Mouse (Mus musculus) intestine, embryonic 14.5 days (tissue): Measurements from ENCODE around the gene Dock1. TPM values are rescaled to one million over a fixed set of nuclear protein-coding genes. Genes with fewer than 3 reads are reported as not detected.

Source experiments
- ATAC-seq: fragments of 200-750 bp; cut with Nextera tagmentation; replicated peaks from 2 replicates; pipeline ENCODE4 v1.8.0; 2017; ENCODE audit warnings: low read depth, moderate number of reproducible peaks, moderate TSS enrichment, moderate library complexity; ENCODE audit not compliant: low FRiP score, low TSS enrichment
- DNase-seq: peaks from one replicate; pipeline ENCODE4 v3.0.0-alpha.2; 2018; ENCODE audit warnings: low spot score
- H3K27ac ChIP-seq: fragments of 300-500 bp; sonication (generic); 2 replicates; pipeline ENCODE4 v1.5.1; 2014; ENCODE audit warnings: low read depth, mild to moderate bottlenecking, control low read depth
- H3K27me3 ChIP-seq: fragments of 300-500 bp; sonication (generic); replicated peaks from 2 replicates; pipeline ENCODE4 v1.6.1; 2014; ENCODE audit warnings: low read length, control low read depth; ENCODE audit not compliant: control insufficient read depth, insufficient read depth
- H3K36me3 ChIP-seq: fragments of 300-500 bp; sonication (generic); 2 replicates; pipeline ENCODE4 v1.6.1; 2014; ENCODE audit warnings: low read length, control low read depth; ENCODE audit not compliant: control insufficient read depth, insufficient read depth
- H3K4me1 ChIP-seq: fragments of 300-500 bp; sonication (generic); replicated peaks from 2 replicates; pipeline ENCODE4 v1.6.1; 2014; ENCODE audit warnings: low read length, control low read depth, mixed read lengths; ENCODE audit not compliant: control insufficient read depth, insufficient read depth
- H3K4me2 ChIP-seq: fragments of 300-500 bp; sonication (generic); 2 replicates; pipeline ENCODE4 v1.6.1; 2014; ENCODE audit warnings: low read length
- H3K4me3 ChIP-seq: fragments of 300-500 bp; sonication (generic); 2 replicates; pipeline ENCODE4 v1.5.1; 2014; ENCODE audit warnings: low read depth, low read length, control low read depth, mixed read lengths
- H3K9ac ChIP-seq: fragments of 300-500 bp; sonication (generic); 2 replicates; pipeline ENCODE4 v1.6.1; 2014; ENCODE audit warnings: mild to moderate bottlenecking, low read length
- H3K9me3 ChIP-seq: fragments of 300-500 bp; sonication (generic); 2 replicates; pipeline ENCODE4 v1.6.1; 2016; ENCODE audit warnings: low read length, control low read depth; ENCODE audit not compliant: control insufficient read depth
- WGBS: fragments of 180-500 bp; shearing (Covaris S2); extraction: QIAGEN DNeasy Blood & Tissue Kit; methylation state at CpG from one replicate; pipeline ENCODE4 v1.1.7; 2014; 5-methylcytosine and 5-hydroxymethylcytosine counted together
- polyA plus RNA-seq: library from polyadenylated mRNA; unstranded; fragments of >200 nt; fragmentation: Nextera tagmentation; extraction: Ambion mirVana; gene quantifications from 2 replicates; pipeline ENCODE4 v1.2.1, GENCODE M21; 2014

Dock1 gene
- polyA plus RNA-seq, 1 experiment from 2014 or later, result 37.9 TPM

DNA sequence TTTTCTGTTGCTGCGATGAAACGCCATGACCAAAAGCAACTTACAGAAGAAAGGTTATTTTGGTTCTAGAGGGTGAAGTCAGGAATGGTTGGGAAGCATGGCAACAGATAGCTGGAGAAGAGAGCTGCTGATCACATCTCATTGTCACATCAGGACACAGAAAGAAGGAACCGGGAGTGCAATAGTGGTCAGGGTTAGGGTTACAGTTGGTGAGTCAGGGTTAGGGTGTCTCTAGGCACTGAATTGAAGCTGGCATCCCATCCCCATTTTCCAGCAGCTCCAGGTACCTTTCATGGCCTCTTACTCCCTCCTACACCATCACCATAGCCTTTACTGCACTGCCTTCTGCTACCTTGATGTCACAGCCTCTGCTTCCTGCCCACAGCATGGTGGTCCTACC lies 523.7 kb downstream of the Dock1 start:
- WGBS, result 91% methylated on average over 3 of the region's 3 CpGs
- H3K9ac ChIP-seq, result no peak overlapping the region
- ATAC-seq (no peak), DNase-seq (no peak)
- no peak overlapping the region for H3K4me3 ChIP-seq
- no peaks in the 10 kb centered on the region for H3K27me3 ChIP-seq
- H3K4me1 ChIP-seq, result no peaks in the 10 kb centered on the region
- no peak overlapping the region for H3K27ac ChIP-seq
- no peaks in the 10 kb centered on the region for H3K36me3 ChIP-seq
- H3K9me3 ChIP-seq, result no peaks in the 10 kb centered on the region
- no peak overlapping the region for H3K4me2 ChIP-seq

DNA sequence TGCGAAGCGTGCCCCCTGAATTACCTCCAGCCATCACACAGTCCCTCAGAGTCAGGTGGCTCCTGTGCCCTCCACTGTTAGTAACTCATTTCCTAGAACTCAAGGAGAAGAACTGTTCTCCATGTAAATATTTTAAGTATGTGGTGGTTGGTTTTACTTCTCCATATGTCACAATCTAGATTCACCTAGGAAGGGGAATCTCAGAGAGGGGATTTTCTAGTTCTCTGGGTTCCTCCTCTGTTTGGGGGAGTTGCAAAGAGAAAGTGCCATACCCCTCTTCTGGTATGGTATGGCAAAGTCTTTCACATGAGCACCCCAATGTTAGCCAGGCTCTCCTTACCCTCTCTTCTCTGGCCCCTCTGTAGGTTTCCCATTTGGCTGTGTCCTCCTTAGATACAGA lies 525.2 kb downstream of the Dock1 start:
- no peak overlapping the region for H3K27ac ChIP-seq
- H3K4me1 ChIP-seq, result no peaks in the 10 kb centered on the region
- 86% methylated on average over 2 of the region's 2 CpGs for WGBS
- DNase-seq (no peak), ATAC-seq (no peak)
- H3K4me2 ChIP-seq, result no peak overlapping the region
- no peaks in the 10 kb centered on the region for H3K27me3 ChIP-seq
- H3K36me3 ChIP-seq, result no peaks in the 10 kb centered on the region
- no peak overlapping the region for H3K4me3 ChIP-seq
- no peaks in the 10 kb centered on the region for H3K9me3 ChIP-seq
- H3K9ac ChIP-seq, result no peak overlapping the region

DNA sequence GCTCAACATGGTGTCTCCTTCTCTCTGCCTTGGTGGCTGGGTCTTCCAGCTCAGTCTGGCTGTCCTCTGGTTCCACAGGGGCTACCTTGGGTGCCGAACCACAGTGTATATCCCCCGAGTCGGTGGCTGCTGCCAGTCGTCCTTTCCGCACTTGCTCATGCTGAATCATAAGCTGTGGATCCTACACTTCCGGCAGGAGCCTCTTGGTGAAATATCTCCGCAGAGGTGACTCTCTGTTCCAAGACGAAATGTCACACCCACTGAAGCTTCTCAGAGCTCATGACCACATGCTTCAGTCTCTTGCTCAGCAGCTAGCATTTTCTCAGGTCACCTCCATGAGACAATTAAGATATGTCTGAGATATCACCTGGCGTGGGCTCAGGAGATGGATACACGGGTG lies 526.4 kb downstream of the Dock1 start:
- Histone ChIP-seq H3K27ac (no peak overlapping the region), H3K9me3 (no peaks in the 10 kb centered on the region), H3K36me3 (no peaks in the 10 kb centered on the region), H3K4me2 (no peak overlapping the region), H3K4me1 (no peaks in the 10 kb centered on the region), H3K9ac (no peak overlapping the region), H3K27me3 (no peaks in the 10 kb centered on the region), H3K4me3 (no peak overlapping the region)
- ATAC-seq (no peak), DNase-seq (no peak)
- 84% methylated on average over 10 of the region's 10 CpGs for WGBS

DNA sequence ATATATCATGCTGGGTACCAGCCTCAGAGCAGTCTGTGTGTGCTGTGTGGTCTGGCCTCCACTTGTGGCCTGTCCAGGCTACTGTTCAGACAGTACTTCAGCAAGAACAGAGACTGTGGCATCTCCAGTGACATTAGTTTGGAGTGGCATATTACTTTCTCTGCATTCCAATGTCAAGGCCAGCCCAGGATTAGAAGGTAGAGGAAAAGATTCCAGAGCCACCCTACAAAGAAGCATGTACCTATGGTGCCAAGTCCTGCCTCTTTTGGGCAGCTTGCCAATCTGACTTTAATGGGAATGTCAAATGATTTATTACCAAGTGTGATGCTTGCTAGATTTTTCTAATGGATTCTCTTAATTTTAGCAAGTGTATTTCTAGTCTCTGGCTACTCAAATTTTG lies 533.5 kb downstream of the Dock1 start:
- H3K4me3 ChIP-seq, result no peak overlapping the region
- no peak overlapping the region for H3K9ac ChIP-seq
- no peaks in the 10 kb centered on the region for H3K9me3 ChIP-seq
- H3K4me1 ChIP-seq, result peaks cover 5% of the 10 kb centered on the region
- no peak for DNase-seq
- no peaks in the 10 kb centered on the region for H3K36me3 ChIP-seq
- H3K27me3 ChIP-seq, result no peaks in the 10 kb centered on the region
- ATAC-seq, result no peak
- H3K4me2 ChIP-seq, result no peak overlapping the region
- H3K27ac ChIP-seq, result no peak overlapping the region

DNA sequence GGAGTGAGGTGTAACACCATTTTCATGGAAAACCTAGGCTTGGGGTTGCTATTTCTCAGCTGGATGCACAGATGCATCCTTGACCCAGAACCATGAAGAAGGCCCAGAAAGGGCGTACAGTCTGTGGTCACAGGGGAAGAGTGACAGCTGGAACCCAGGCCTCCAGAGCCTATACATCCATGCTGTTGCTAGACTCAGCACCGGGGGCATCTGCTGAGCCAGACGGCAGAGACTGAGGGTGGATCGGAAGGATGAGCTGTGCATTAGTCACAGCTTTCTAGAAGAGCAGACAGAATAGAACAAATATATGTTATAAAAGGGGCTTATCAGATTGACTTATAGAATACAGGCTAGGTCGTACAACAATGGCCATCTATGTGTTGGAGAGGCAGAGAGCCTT lies 534.7 kb downstream of the Dock1 start:
- 84% methylated on average over 5 of the region's 5 CpGs for WGBS
- DNase-seq (no peak), ATAC-seq (no peak)
- Histone ChIP-seq H3K27ac (no peak overlapping the region), H3K4me2 (no peak overlapping the region), H3K9ac (no peak overlapping the region), H3K27me3 (no peaks in the 10 kb centered on the region), H3K4me1 (peaks cover 5% of the 10 kb centered on the region), H3K36me3 (no peaks in the 10 kb centered on the region), H3K4me3 (no peak overlapping the region), H3K9me3 (no peaks in the 10 kb centered on the region)

DNA sequence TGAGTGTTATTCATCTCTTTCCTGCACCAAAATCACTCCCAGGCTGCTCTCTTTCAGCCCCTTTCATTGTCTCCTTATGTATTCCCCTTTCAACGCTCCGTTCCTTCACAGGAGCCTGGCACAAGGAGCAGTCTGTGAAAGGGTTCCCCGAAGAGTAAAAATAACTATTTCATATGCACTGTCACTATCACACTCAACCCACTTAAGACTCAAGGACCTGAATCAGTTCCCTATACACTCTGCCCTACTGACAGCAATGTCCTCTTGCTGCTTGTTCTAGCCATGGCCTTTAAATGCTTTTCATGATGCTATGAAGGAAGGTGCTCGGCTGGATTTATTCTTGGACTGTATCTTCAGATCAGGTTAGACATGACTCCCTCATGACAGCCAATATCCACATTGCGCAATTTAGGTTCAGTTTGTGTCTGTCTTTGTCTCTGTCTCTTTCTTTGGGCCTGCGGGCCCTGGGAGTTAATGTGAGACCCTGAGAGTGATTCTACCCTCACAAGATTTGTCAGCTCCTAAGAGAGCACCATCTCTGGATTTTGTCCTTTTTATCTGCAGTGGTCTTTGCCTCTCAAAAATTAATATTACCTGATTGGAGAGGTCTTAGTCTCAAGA lies 538.6 kb downstream of the Dock1 start:
- DNase-seq (no peak), ATAC-seq (no peak)
- Histone ChIP-seq H3K4me3 (no peak overlapping the region), H3K4me1 (peaks cover under 1% of the 10 kb centered on the region; the same call in 1 of the 2 replicates), H3K4me2 (no peak overlapping the region), H3K27ac (no peak overlapping the region), H3K36me3 (no peaks in the 10 kb centered on the region), H3K27me3 (no peaks in the 10 kb centered on the region), H3K9me3 (no peaks in the 10 kb centered on the region), H3K9ac (no peak overlapping the region)
- 92% methylated on average over 6 of the region's 6 CpGs for WGBS

DNA sequence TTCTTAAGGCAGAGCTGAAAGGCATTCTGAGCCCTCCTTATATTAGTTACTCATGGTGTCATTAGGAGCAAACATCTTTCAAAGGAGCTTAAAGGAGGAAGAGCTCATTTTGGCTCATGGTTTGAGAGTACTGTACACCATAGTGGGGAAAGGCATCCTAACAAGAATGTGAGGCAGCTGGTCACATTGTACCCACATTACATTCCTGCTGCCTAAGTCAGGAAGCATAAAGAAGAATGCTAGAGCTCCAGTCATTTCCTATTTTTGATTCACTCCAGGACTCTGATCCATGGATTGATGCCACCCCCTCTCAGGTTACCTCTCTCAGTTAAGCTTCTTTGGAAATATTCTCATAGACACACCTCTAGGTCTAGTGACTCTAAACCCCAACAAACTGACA lies 539.8 kb downstream of the Dock1 start:
- no peaks in the 10 kb centered on the region for H3K27me3 ChIP-seq
- H3K27ac ChIP-seq, result no peak overlapping the region
- DNase-seq, result no peak
- no peak overlapping the region for H3K4me3 ChIP-seq
- H3K9ac ChIP-seq, result no peak overlapping the region
- ATAC-seq, result no peak
- H3K4me1 ChIP-seq, result no peaks in the 10 kb centered on the region; the same call in 1 of the 2 replicates
- H3K9me3 ChIP-seq, result no peaks in the 10 kb centered on the region
- no peaks in the 10 kb centered on the region for H3K36me3 ChIP-seq
- no peak overlapping the region for H3K4me2 ChIP-seq

DNA sequence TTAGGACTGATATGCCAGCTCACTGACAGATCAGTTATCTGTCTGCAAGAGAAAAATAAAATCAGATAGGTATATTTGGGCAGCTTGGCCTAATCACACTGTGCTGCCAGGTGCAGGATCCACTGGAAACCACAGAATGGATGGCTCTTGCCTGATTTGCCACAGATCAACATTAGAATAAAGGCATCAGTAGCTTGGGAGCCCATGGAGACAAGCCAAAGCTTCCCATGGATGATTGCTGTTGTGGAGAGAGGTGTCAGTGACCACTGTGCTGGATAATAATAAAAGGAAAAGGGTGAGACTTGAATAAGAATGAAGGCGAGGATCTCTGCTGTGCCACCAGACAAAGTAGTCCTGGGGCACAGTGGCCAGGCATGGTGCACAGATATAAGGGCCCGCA lies 540.4 kb downstream of the Dock1 start:
- Histone ChIP-seq H3K4me1 (no peaks in the 10 kb centered on the region; the same call in 1 of the 2 replicates), H3K27ac (no peak overlapping the region), H3K27me3 (no peaks in the 10 kb centered on the region), H3K36me3 (no peaks in the 10 kb centered on the region), H3K9ac (no peak overlapping the region), H3K9me3 (no peaks in the 10 kb centered on the region), H3K4me2 (no peak overlapping the region), H3K4me3 (no peak overlapping the region)
- DNase-seq (no peak), ATAC-seq (no peak)
- 88% methylated on average over 2 of the region's 2 CpGs for WGBS

DNA sequence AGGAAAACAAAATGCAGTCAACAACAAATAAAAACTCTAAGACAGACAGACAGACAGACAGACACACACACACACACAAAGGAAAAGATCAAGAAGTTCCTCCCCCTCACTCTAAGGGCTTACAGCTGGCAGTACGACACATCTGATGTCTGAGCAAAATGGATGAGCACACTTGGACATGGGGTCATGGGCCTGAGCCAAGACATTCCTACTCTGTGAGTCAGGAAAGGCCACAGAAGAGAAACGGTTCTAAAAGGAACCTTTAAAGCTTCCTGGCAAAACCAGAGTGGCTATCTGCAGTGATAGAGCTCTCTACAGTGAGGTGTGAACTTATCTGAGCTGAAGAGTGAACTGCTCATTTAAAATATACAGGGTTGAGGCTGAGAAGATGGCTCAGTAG lies 542.1 kb downstream of the Dock1 start:
- no peak overlapping the region for H3K9ac ChIP-seq
- no peaks in the 10 kb centered on the region for H3K36me3 ChIP-seq
- peak; percentile 62 for DNase-seq
- H3K27ac ChIP-seq, result no peak overlapping the region
- H3K4me1 ChIP-seq, result no peaks in the 10 kb centered on the region; the same call in 1 of the 2 replicates
- no peak overlapping the region for H3K4me2 ChIP-seq
- no peak overlapping the region for H3K4me3 ChIP-seq
- ATAC-seq, result 0 out of 2 replicates have a peak, but pooled peaks have one; percentile 53
- 32% methylated on average over 2 of the region's 2 CpGs for WGBS
- no peaks in the 10 kb centered on the region for H3K27me3 ChIP-seq
- no peaks in the 10 kb centered on the region for H3K9me3 ChIP-seq
